Mouse (Mus musculus): ENCODE data around the gene Lct. TPM values are rescaled to one million over a fixed set of nuclear protein-coding genes. Genes with fewer than 3 reads are reported as not detected.
"Not testable (repeated sequence)": the region's sequence is repeated elsewhere in the genome, so short reads cannot be mapped to it uniquely, and the experiment has no call there.

The Lct gene
- not detected for total RNA-seq (2021)

- intact Hi-C loops (cut with DNase I), result no loop called here
- no peak for DNase-seq
These were observed at the start of gene Lct for GRCm38 (mm10) chr1:128328218-128328617. Lct (minus strand) TSS chr1:128328318.

- intact Hi-C loops (cut with DNase I), result loop anchor here (5.0 kb wide), 1 partner anchor 40 kb away; the partner anchor contains the start of gene Dars
- DNase-seq, result no peak
These were observed 48.7 kb upstream of the Lct start for GRCm38 (mm10) chr1:128376841-128377240.

- intact Hi-C loops (cut with DNase I), result loop anchor here (5.0 kb wide), 2 partner anchors 85 to 100 kb away; no protein-coding TSS in a partner anchor
- no peak for DNase-seq
These were observed 44.2 kb upstream of the Lct start for GRCm38 (mm10) chr1:128372143-128372860.

GRCm38 (mm10) chr1:128368732-128369441 is 40.8 kb upstream of the Lct start:
- peak; percentile 29 to 39 for DNase-seq
- intact Hi-C loops (cut with DNase I), result loop anchor here (1.0 kb wide), 1 partner anchor 455 kb away; no protein-coding TSS in a partner anchor

GRCm38 (mm10) chr1:128360601-128361000 is 32.5 kb upstream of the Lct start:
- intact Hi-C loops (cut with DNase I), result no loop called here
- DNase-seq, result no peak

DNA sequence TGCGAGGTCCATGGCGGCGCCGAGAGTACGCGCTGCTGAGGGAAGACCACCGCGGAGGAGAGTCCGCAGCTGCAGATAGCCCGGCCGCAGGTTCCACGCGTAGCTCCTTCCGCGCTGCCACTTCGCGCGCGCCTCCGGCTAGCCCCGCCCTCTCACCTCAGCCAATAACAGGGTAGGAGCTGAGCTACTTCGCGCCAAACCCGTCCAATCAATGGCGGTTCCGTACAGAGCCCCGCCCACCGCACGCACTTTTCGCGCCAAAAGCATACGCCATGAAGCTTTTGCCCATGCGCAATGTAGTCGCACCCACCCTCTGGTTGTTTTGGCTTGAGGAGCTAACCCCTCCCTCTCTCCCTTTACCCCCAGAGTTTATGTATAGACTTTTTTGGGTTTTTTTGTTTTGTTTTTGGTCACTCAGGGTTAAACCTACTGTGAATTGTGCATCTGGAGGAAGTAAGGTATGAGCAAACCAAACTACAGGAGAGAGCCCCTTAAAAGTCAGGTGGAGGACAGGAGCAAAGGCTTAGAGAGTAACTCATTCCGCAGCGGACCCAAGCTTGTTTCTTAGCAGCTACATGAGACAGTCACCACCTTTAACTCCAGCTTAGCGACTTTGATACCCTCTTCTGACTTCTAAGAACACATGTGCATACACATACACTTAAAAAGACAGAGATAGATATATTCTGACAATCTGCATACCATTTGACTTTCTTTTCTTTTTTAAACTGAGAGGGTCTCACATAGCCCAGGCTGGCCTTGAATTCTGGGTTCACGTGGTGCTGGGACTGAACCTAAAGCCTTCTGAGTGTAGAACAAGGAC is 31.6 kb upstream of the Lct start, which contains the start of gene Mcm6:
Gene Mcm6, minus strand, starts transcription at position 111 of the 823 bp plus-strand sequence.
- intact Hi-C loops (cut with DNase I), result no loop called here

GRCm38 (mm10) chr1:128358916-128359553 is 30.9 kb upstream of the Lct start:
- intact Hi-C loops (cut with DNase I), result no loop called here

More for the DNA sequence above, 31.6 kb upstream of the Lct start, which contains the start of gene Mcm6:
- peak; percentile 91 to 94 for DNase-seq

DNA sequence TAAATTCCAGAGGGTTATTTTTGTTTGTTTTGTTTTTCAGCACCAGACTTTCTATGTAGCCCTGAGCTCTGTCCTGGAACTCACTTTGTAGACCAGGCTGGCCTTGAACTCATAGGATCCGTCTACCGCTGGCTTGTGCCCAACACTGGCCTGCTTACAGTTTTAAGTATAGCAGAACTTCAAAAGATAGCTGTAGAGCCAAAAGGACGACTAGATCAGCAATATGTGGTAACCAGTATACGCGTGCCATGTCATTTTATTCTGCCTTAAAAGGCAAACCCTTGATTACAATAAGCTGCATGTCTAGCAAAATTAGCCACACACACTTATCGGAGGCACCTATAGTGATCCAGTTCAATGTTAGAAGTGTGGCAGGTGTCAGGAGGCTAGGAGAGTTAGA is 30.2 kb upstream of the Lct start:
- no peak for DNase-seq
- intact Hi-C loops (cut with DNase I), result no loop called here

More at GRCm38 (mm10) chr1:128358916-128359553, 30.9 kb upstream of the Lct start:
- no peak for DNase-seq

GRCm38 (mm10) chr1:128357452-128357851 is 29.3 kb upstream of the Lct start:
- DNase-seq, result no peak
- intact Hi-C loops (cut with DNase I), result no loop called here

GRCm38 (mm10) chr1:128353092-128353491 is 25.0 kb upstream of the Lct start:
- DNase-seq, result no peak
- intact Hi-C loops (cut with DNase I), result no loop called here

DNA sequence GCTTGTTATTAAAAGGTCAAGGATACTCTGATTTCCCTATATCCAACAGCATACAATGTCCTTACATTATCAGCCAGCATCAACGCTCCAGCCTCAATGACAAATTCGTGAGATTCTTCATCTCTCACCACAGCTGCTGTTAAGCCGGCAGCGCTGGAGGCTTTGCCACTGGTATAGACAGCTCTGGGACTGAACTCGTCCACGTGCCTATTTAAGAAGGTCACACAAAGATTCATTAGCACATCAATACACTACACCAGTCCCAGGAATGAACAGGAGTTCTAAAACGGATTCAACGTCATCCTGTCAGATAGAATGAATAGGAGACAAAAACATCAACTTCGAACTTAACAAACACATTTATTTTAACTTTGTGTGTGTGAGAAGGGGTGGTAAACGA is 16.1 kb upstream of the Lct start:
- no peak for DNase-seq
- intact Hi-C loops (cut with DNase I), result no loop called here

DNA sequence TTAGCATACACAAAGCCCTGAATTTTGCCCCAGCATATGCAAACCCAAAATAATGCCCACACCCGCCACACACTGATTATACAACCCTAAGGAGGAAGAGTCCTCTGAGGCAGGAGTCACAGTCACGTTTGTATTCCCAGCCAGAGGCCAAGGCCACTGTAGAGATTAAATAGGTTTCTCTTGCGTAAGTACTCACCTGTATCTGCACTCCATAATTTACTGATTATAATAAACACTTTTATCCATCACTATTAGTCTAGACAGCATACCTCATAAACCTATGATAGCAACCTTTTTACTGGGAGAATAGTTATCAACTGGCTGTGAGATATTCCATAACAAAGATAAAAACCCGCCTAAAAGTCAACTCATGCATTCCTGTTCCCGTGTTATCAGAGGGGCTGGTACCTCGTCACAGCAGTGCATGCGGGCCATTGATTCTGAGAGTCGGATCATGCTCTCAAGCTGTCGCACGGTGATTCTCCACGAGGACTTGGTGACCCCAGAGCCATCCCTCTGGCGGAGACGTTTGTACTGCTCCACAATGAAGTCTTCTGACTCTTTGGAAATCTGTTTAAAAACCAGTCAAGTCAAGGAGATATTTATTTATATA is 9.7 kb upstream of the Lct start:
- DNase-seq, result no peak
- intact Hi-C loops (cut with DNase I), result no loop called here

DNA sequence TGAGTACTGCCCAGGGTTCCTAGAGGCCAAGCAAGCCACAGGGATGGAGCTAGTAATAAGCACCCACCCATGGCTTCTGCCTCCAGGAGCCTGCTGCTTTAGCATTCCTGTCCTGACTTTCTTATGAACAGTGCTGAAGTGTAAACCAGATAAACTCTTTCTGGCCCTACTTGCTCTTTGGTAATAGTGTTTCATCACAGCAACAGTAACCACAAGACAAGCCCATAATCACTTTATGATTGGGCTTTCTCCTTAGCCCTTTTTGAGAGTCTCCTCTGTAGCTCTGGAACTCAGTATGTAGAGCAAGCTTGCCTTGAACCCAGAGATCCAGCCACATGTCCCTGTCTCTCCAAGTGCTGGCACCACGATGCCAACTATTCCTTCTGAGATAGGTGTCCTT is 2.2 kb upstream of the Lct start:
- intact Hi-C loops (cut with DNase I), result no loop called here
- DNase-seq, result no peak

GRCm38 (mm10) chr1:128327165-128327564 is 953 bp downstream of the Lct start:
- no peak for DNase-seq
- intact Hi-C loops (cut with DNase I), result no loop called here

DNA sequence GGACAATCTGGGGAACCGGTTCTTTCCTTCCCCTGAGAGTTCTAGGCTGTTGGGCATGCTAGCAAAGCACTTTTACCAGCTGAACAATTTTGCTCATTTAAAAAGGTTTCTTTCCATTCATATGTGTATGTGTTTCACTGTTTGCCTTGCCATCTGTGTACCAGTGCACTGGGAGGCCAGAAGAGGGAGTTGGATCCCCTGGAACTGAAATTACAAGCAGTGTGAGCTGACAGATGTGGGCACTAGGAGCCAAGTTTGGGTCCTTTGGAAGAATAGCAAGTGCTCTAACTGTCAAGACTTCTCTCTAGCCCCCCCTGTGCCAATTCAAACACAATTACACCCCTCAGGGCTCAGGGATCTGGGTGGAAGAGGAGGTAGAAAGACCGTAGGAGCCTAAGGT is 3.3 kb downstream of the Lct start:
- DNase-seq, result no peak
- intact Hi-C loops (cut with DNase I), result no loop called here

DNA sequence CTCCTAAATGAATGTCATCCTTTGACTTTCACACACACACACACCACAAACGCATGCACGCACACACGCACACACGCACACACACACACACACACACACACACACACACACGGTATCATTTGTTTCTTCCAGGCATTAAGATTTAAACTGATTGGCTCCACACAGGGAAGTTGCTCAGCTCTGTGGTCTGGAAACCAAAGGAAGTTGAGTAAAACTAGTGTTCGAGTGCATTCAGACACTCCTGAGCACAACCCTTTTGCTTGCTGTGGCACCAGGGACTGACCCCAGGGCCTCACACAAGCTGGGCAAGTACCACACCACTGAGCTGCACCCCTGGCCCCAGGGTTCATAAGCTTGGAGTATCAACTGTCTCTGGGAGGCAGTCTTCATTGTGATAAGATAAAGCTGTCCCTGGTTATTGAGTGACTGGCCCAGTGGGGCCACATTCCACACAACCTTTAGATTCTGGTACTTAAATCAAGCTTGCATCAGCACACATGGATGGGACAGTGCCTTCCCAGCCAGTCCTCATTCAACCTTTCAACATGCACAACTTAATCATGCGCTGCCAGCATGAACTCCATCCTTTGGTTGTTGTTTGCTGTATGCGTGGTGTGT is 5.0 kb downstream of the Lct start:
- DNase-seq, result no peak
- intact Hi-C loops (cut with DNase I), result no loop called here

DNA sequence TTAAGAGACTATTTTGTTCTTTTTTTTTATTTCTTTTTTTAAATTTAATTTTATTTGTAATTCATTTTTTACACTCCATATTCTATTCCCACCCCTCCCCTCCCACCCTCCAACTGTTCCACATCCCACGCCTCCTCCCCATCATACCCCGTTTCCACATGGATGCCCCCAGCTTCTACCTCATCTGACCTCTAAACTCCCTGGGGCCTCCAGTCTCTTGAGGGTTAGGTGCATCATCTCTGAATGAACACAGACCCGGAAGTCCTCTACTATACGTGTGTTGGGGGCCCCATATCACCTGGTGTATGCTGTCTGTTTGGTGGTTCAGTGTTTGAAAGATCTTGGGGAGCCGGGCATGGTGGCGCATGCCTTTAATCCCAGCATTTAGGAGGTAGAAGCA is 8.9 kb downstream of the Lct start:
- intact Hi-C loops (cut with DNase I); DNase-seq: not testable (repeated sequence)

DNA sequence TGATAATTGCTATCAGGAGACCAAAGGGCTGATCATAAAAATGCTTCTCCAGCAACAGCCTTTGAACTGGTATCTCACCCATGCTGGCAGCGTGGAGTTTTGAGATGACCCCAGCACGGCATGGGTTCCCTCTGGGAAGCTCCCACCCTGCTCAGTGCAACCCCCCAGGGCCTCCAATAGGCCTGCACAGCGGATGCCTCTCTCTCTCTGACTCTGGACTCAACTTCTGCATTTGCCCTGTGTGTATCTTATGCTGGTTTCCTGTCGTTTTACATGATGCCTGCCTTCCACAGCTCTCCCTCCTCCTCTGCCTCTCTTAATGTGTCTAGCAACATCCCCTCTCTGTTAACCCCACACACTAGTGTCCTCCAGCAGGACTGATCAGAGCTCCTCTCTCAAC is 13.5 kb downstream of the Lct start:
- no peak for DNase-seq
- intact Hi-C loops (cut with DNase I), result no loop called here

GRCm38 (mm10) chr1:128309043-128309442 is 19.1 kb downstream of the Lct start:
- intact Hi-C loops (cut with DNase I), result no loop called here
- DNase-seq, result no peak

- intact Hi-C loops (cut with DNase I), result no loop called here
- no peak for DNase-seq
These were observed 24.2 kb downstream of the Lct start for GRCm38 (mm10) chr1:128303900-128304299.

Measured in heart, postnatal 36 days (tissue).